8 mouse cellular contexts compared by ENCODE assay signal in the genomic region with DNA sequence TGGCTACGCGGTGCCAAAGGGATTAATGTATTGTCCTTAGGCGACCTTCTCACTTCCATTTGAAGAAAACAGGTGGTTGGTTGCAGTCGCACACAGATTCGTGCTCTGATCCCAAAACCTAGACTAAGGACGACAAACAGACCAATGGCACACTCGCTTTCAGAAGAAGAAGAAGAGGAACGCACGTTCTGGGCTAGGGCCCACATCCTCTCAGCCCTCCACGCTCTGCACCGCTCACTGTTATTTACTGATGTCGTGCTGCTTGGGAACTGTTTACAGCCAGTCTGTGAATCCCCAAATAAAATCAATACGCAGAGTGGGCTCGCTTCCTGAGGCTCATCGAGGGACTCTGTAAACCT. TPM values are rescaled to one million over a fixed set of nuclear protein-coding genes. Genes with fewer than 3 reads are reported as not detected.
A peak's percentile ranks its signal among the peaks of the same experiment; 100 is the strongest.
DNase-seq lines count a peak whose midpoint lies in the region; ATAC-seq and TF ChIP-seq lines count a peak whose summit lies in the region.

No protein-coding gene starts in this region.

- H3K4me3 ChIP-seq in heart, postnatal 0 days (ENCODE audit: low read depth, low read length), result peak overlapping the region; percentile 32
- H3K4me3 ChIP-seq in hindbrain, embryonic 12.5 days, result peak overlapping the region; percentile 29
- peak overlapping the region; percentile 52 for H3K4me3 ChIP-seq in midbrain, embryonic 10.5 days

- WGBS in heart, postnatal 0 days, result 31% methylated on average over 15 of the region's 15 CpGs
- WGBS in hindbrain, embryonic 12.5 days, result 35% methylated on average over 15 of the region's 15 CpGs
- 35% methylated on average over 15 of the region's 15 CpGs for whole genome bisulfite sequencing in midbrain, embryonic 10.5 days

- no peak overlapping the region for H3K9ac ChIP-seq in heart, postnatal 0 days (replicated peaks; ENCODE audit: low read depth, low read length)
- H3K9ac ChIP-seq in hindbrain, embryonic 12.5 days, result peak overlapping the region; percentile 42; the same call in 1 of the 2 replicates

- intact Hi-C loops in heart, postnatal 10 days (cut with DNase I), result loop anchor here (5.0 kb wide), 1 partner anchor 102 kb away; no protein-coding TSS in a partner anchor
- intact Hi-C loops in left cerebral cortex, postnatal 36 days (cut with DNase I), result no loop called here

- no peak overlapping the region for H3K27ac ChIP-seq in heart, postnatal 0 days (ENCODE audit: low read depth)
- H3K27ac ChIP-seq in hindbrain, embryonic 12.5 days, result no peak overlapping the region
- H3K27ac ChIP-seq in midbrain, embryonic 10.5 days (replicated peaks), result 0 out of 2 replicates have a peak overlapping the region, but pooled peaks have one; percentile 74

- 0 out of 2 replicates have a peak, but pooled peaks have one; percentile 17 for ATAC-seq in heart, postnatal 0 days (ENCODE audit: insufficient read depth, low read depth)
- ATAC-seq in common myeloid progenitor, adult 5-6 weeks (replicated peaks; ENCODE audit: low read depth, poor library complexity, severe bottlenecking), result peak; percentile 67
- ATAC-seq in hindbrain, embryonic 12.5 days (ENCODE audit: low FRiP score), result no peak
- ATAC-seq in monocyte, adult 5-6 weeks (replicated peaks; ENCODE audit: insufficient number of reproducible peaks, low FRiP score, low TSS enrichment, poor library complexity, severe bottlenecking), result no peak

- H3K4me2 ChIP-seq in heart, postnatal 0 days (ENCODE audit: low read depth, low read length), result peak overlapping the region; percentile 59
- peak overlapping the region; percentile 59 for H3K4me2 ChIP-seq in hindbrain, embryonic 12.5 days (replicated peaks)

- no peaks in the 10 kb centered on the region for H3K9me3 ChIP-seq in heart, postnatal 0 days (replicated peaks; ENCODE audit: control insufficient read depth, low read length)
- H3K9me3 ChIP-seq in hindbrain, embryonic 12.5 days (replicated peaks), result no peaks in the 10 kb centered on the region
- no peaks in the 10 kb centered on the region for H3K9me3 ChIP-seq in midbrain, embryonic 10.5 days (replicated peaks)

- TF ChIP-seq CTCF in heart, postnatal 0 days (IDR thresholded peaks at IDR 0.05; ENCODE audit: low read depth), result no peak

- DNase-seq in heart, postnatal 0 days (ENCODE audit: low spot score), result no peak
- no peak for DNase-seq in heart, postnatal 10 days
- DNase-seq in midbrain, embryonic 10.5 days (ENCODE audit: low spot score), result no peak
- no peak for DNase-seq in urinary bladder, postnatal 4 days (ENCODE audit: low spot score in 2 of 2)
- no peak for DNase-seq in left cerebral cortex, postnatal 36 days (ENCODE audit: low spot score in 2 of 2)

- no peak for TF ChIP-seq EP300 in heart, postnatal 0 days (IDR thresholded peaks at IDR 0.05; ENCODE audit: low read depth)

- no peaks in the 10 kb centered on the region for H3K27me3 ChIP-seq in heart, postnatal 0 days (ENCODE audit: control insufficient read depth, insufficient read depth, low read length)
- H3K27me3 ChIP-seq in hindbrain, embryonic 12.5 days, result peaks cover 4% of the 10 kb centered on the region; the same call in 1 of the 2 replicates
- H3K27me3 ChIP-seq in midbrain, embryonic 10.5 days (ENCODE audit: low read depth, poor library complexity, severe bottlenecking), result 0 out of 2 replicates have a peak, but pooled peaks cover 3% of the 10 kb centered on the region

- H3K36me3 ChIP-seq in heart, postnatal 0 days (replicated peaks; ENCODE audit: control insufficient read depth, insufficient read depth, low read length), result no peaks in the 10 kb centered on the region
- H3K36me3 ChIP-seq in hindbrain, embryonic 12.5 days, result no peaks in the 10 kb centered on the region
- H3K36me3 ChIP-seq in midbrain, embryonic 10.5 days, result no peaks in the 10 kb centered on the region

- H3K4me1 ChIP-seq in heart, postnatal 0 days (ENCODE audit: control insufficient read depth, insufficient read depth), result no peaks in the 10 kb centered on the region
- peaks cover 9% of the 10 kb centered on the region for H3K4me1 ChIP-seq in hindbrain, embryonic 12.5 days
- H3K4me1 ChIP-seq in midbrain, embryonic 10.5 days, result peaks cover 13% of the 10 kb centered on the region

RNA-seq across cellular contexts. Expression of a gene that starts 18.6 kb away (rescaled TPM):
- 11.3 and 17.4 TPM in 2 replicates for total RNA-seq in heart, postnatal 0 days (2014; rRNA removed; ENCODE audit: low replicate concordance)
- 9.3 and 12.1 TPM in 2 replicates for polyA plus RNA-seq in heart, postnatal 0 days (2015; fragmentation: Nextera tagmentation; extraction: Ambion mirVana)
- total RNA-seq in heart, postnatal 10 days (2021), result 10 to 100 TPM in 1 of 2 experiments, 1 to 10 TPM in 1; 7.7 to 11.7 TPM
- total RNA-seq in common myeloid progenitor, adult 5-6 weeks (2017), result 16.0 and 19.9 TPM in 2 replicates
- 27.8 and 34.4 TPM in 2 replicates for polyA plus RNA-seq in hindbrain, embryonic 12.5 days (2016; fragmentation: Nextera tagmentation; extraction: Ambion mirVana)
- polyA plus RNA-seq in midbrain, embryonic 10.5 days (2016; fragmentation: Nextera tagmentation; extraction: Ambion mirVana), result 31.4 and 35.8 TPM in 2 replicates
- total RNA-seq in left cerebral cortex, postnatal 36 days (2021), result 10 to 100 TPM; 24.7 to 31.1 TPM
- total RNA-seq in monocyte, adult 5-6 weeks (2017), result 8.5 to 15.1 TPM (median 11.4 TPM) in 3 replicates

RNA-seq across cellular contexts. Expression of a gene that starts 42.8 kb away (rescaled TPM):
- 3.8 and 5.3 TPM in 2 replicates for total RNA-seq in heart, postnatal 0 days (2014; rRNA removed; ENCODE audit: low replicate concordance)
- 2.5 and 2.6 TPM in 2 replicates for polyA plus RNA-seq in heart, postnatal 0 days (2015; fragmentation: Nextera tagmentation; extraction: Ambion mirVana)
- 10 to 100 TPM in 1 of 2 experiments, 1 to 10 TPM in 1; 9.8 to 12.3 TPM for total RNA-seq in heart, postnatal 10 days (2021)
- total RNA-seq in common myeloid progenitor, adult 5-6 weeks (2017), result 0.49 and 2.7 TPM in 2 replicates
- 5.9 and 8.9 TPM in 2 replicates for polyA plus RNA-seq in hindbrain, embryonic 12.5 days (2016; fragmentation: Nextera tagmentation; extraction: Ambion mirVana)
- 2.1 and 2.4 TPM in 2 replicates for polyA plus RNA-seq in midbrain, embryonic 10.5 days (2016; fragmentation: Nextera tagmentation; extraction: Ambion mirVana)
- total RNA-seq in left cerebral cortex, postnatal 36 days (2021), result 10 to 100 TPM; 40.7 to 47.3 TPM
- 0.29 to 7.1 TPM (median 0.75 TPM) in 3 replicates for total RNA-seq in monocyte, adult 5-6 weeks (2017)

Comparison
In these comparisons a context has a peak if more than half of its experiments do, and no peak if none do; other contexts are left out.
1. ATAC-seq: peak in heart, postnatal 0 days (single experiment) and common myeloid progenitor, adult 5-6 weeks (single experiment); none in hindbrain, embryonic 12.5 days (single experiment) and monocyte, adult 5-6 weeks (single experiment).
2. Peak in every context shown above with its lines, with median percentiles within 50 percentile points of each other: H3K4me3 ChIP-seq.